Mouse (Mus musculus): ENCODE results near the gene Tasp1.
"Not testable (repeated sequence)": the region's sequence is repeated elsewhere in the genome, so short reads cannot be mapped to it uniquely, and the experiment has no call there.

Tasp1 gene

DNA sequence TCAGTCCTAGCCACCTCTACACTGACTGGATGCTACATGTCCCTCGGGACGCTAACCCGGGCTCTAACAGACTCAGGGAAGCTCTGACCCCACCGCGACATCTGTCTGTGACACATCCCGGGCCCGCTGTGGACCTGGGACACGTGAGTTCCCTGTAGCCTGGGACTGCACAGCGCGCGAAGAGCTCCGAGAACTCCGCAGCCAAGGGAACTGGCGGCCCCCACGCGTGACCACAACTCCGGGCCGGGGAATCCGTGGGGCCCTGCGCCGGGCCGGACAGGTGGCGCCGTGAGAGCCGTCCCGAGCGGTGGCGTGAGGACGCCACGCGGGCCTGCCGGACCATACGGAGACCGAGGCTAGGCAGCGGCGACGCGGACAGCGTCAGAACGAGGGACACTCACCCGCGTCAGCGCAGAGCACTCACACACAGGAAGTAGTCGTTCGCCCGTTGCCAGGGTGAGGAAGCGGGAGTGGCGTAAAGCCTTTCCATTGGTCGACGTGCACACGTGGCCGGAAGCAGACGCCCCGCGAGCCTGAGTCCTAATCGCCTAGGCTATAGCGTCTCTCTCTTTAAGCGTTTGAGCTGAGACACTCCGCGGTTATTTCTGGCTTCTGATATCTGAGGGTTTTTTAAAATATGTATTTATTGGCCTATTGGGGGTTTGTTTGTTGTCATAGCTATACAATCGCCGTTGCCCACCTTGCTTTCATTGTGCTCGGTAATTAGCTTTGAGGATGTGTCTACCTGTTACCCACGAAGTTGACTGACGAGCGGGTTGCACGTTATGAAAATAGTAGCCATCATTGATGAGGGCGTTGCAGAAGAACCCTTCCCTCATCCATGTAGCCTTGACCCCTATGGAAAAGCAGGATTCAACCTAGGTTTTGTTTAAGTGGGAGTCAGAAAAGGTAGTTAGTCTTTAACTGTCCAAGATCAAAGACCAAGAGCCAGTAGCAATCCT, at the start of gene Tasp1:
TSS of gene Tasp1 (minus strand) at position 453 of the 962 bp plus-strand sequence.
- peak; percentile 95 for DNase-seq

DNA sequence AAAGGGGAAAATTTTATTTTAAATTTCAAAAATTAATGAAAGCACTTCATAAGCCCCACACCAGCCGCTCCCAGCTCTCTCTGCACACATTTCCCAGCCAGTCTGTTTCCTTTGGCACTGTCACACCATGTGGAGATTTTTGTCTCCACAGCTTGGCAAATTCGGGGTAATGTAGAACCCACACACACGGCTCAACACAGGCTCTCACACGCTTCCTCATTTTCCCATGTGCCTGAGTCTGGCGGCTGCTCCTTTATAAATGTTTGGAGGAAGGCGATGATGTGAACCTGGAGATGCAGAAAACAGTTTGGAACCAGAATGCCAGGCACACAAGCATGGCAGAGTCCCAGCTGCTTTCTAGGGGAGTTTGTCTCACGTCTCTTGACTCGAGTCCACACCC, 47.2 kb upstream of the Tasp1 start:
- no peak for DNase-seq

- DNase-seq, result no peak
These were observed 42.3 kb upstream of the Tasp1 start for GRCm38 (mm10) chr2:140108945-140109344.

GRCm38 (mm10) chr2:140107641-140108040, 41.0 kb upstream of the Tasp1 start:
- DNase-seq, result no peak

- no peak for DNase-seq
These were observed 38.3 kb upstream of the Tasp1 start for GRCm38 (mm10) chr2:140104951-140105350.

DNA sequence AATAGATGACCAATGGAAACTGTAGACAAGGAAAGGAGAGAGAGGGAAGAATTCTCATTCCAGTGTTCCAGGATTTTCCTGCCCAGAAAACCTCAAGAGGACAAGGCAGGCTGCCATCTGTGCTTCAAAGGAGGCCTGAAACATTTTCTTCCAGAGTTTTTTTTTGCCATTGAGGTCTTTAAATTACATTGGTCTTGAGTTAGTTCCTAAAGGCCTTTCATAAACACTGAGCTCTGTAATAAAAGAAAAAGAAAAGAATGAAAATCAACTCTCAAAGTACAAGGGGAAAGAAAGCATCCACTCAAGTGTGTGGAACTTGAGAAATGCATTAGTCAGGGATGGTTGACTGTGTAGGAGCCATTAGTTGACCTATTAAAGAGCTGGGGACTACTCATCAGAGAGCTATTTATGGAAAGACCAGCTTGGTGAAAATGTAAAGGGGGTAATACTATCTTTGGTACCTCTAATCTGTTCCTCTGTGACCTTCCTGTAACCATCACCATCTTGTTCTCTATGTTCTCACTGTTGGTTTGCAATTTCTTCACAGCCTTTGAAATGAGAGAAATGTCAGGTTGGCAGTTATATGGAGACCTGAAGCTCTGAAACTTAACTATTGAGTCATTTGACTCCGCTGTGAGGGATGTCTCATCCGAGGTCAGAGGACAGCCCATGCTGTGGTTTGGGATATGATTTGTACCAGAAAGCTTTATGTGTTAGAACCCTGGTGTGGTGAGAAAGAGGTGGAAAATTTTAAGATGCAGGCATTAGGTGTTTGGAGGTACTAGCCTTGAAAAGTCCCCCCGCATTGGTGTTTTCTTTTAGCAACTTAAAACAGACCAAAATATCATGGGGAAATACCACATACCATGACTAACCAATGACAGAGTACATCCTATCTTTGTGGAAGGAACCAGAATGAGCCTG, 34.2 kb upstream of the Tasp1 start:
- no peak for DNase-seq

GRCm38 (mm10) chr2:140099971-140100370, 33.4 kb upstream of the Tasp1 start:
- no peak for DNase-seq

GRCm38 (mm10) chr2:140097131-140097591, 30.6 kb upstream of the Tasp1 start:
- DNase-seq, result no peak

- no peak for DNase-seq
These were observed 29.4 kb upstream of the Tasp1 start for GRCm38 (mm10) chr2:140096034-140096433.

- DNase-seq, result no peak
These were observed 26.8 kb upstream of the Tasp1 start for GRCm38 (mm10) chr2:140093433-140093832.

GRCm38 (mm10) chr2:140084245-140084644, 17.6 kb upstream of the Tasp1 start:
- DNase-seq, result no peak

GRCm38 (mm10) chr2:140080747-140081577, 14.4 kb upstream of the Tasp1 start:
- no peak for DNase-seq

- not testable (repeated sequence) for DNase-seq
These were observed 12.7 kb upstream of the Tasp1 start for GRCm38 (mm10) chr2:140079284-140079683.

DNA sequence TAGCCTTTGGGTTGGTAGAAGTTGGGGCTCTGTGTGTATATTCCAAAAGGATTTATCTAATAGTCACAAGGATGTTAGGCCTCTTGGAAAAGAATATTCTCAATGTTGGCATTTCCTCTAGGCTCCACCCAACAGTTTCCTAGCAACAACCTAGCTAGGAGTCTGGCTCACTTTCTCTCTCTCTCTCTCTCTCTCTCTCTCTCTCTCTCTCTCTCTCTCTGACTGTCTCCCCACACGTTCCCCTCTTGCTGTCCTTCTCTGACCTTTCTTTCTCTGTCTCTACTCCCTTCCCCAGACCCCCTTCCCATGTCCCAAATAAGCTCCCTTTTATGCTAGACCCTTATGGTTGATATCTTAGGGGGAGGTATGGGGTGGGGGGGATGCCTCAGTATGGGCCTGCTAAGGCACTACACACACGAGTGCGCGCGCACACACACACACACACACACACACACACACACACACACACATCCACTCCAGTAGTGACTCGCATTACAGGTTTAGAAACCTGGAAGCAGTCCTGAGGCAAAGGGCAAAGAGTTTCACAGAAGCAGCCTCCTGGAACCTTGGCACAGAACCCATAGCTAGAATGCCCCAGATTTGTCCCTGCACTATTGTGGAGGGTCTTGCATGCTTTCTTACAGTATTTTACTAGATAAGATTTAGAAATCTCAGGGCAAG, 12.1 kb upstream of the Tasp1 start:
- peak; percentile 74 for DNase-seq

DNA sequence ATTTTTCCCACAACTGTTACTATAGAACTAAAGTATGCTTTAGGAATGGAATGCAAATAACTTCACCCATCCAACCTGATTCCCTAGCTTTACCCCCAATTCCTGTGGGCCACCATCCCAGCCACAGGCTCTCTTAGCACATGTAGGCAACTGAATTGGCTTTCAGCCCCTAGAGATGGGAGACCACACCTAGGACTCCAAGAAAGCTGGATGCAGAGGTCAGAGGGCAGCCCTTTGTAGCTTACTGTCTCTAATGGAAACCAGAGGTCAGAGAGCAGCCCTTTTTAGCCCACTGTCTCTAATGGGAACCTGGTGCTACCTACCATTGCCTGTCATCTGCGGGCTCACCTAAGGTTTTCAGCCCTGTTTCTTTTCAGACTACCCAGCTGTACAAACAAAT, 10.9 kb upstream of the Tasp1 start:
- DNase-seq, result no peak

- no peak for DNase-seq
These were observed 8.5 kb upstream of the Tasp1 start for GRCm38 (mm10) chr2:140075150-140075549.

DNA sequence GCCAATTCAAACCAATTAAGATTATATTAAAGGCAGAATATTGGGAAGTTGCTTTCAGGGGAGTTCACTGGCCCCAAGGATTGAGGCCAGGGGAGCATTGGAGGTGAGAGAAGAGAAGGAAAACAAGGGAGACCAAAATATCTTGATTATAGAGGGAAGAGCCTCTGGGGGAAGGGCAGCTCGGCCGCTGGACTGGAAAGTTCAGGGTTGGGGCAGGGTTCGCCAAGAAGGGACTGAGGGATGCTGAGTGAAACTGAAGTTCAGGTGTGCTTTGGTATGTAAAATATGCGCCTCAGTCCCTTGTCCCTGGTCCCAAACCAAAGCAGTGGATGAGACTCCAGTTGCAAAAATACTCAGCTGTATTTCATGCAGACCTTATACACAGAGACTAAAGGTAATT, 911 bp upstream of the Tasp1 start:
- peak; percentile 35 for DNase-seq

- no peak for DNase-seq
These were observed 929 bp downstream of the Tasp1 start for GRCm38 (mm10) chr2:140065676-140066075.

DNA sequence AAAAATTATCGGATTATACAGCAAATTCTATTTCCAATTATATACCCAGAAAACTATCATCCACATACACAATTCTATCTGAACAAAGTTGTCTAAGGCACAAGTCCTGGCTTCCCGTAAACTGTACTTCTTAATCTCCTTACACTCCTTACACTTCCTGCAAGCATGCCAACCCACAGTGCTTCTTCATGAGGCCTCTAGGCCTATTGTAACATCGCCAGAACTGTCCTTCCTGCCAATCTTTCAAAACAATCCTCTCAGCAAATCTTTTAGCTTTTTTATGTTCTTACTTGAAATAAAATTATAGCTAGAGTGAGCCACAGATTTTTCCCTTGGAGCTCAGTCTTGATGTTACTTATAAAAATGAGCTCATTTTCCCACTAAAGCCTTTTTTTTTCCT, 5.1 kb downstream of the Tasp1 start:
- DNase-seq, result no peak

DNA sequence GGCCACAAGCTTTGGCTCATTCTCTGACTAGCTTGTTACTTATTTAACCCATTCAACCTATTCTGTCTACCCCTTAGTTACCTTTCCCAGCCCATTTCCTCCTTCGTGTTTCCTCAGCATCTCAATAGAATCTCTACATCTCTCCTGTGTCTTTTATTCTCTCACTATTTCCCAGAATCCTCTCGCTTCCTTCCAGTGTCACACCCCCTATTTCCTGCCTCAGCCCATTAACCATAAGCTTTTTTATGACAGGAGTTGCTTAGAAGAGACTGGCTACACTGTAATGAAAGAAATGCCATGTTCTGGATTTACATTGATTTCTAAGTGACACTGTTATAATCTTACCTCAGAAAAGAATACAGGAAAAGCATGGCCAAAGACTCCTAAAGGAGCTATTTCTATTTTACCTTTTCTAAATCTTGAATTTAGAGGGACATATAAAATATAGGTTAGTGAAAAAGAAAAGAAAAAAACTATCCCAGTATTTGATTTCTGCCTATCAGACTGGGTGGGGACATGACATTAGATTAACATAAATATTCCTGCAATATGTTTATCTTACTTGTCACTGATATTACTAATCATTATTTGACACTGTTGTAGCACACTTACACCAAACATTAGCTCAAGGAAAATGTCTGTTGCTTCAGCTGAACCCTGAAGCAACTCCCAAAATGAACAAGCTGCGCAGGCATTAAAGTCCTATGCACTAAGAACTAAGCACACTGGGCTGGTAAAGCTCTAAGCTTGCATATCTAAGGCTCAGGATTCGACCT, 6.3 kb downstream of the Tasp1 start:
- no peak for DNase-seq

GRCm38 (mm10) chr2:140058125-140058524, 8.5 kb downstream of the Tasp1 start:
- no peak for DNase-seq

Measured in kidney, adult 9 months (tissue).